Mouse (Mus musculus) neural tube, embryonic 14.5 days (tissue): Measurements from ENCODE around the gene Sun3. TPM values are rescaled to one million over a fixed set of nuclear protein-coding genes. Genes with fewer than 3 reads are reported as not detected.

Experiments
- ATAC-seq: fragments of 200-750 bp; cut with Nextera tagmentation; 2 replicates; pipeline ENCODE4 v1.8.0; 2017; ENCODE audit warnings: low read depth, mild to moderate bottlenecking, moderate TSS enrichment, moderate library complexity
- H3K27ac ChIP-seq: fragments of 300-500 bp; sonication (generic); 2 replicates; pipeline ENCODE4 v1.5.1; 2014; ENCODE audit warnings: low read depth, mild to moderate bottlenecking, control low read depth, low read length, moderate library complexity, mixed read lengths
- H3K27me3 ChIP-seq: fragments of 300-500 bp; sonication (generic); 2 replicates; pipeline ENCODE4 v1.6.1; 2014; ENCODE audit warnings: low read length; ENCODE audit not compliant: control insufficient read depth, insufficient read depth
- H3K36me3 ChIP-seq: fragments of 300-500 bp; sonication (generic); 2 replicates; pipeline ENCODE4 v1.6.1; 2014; ENCODE audit warnings: low read length, mixed read lengths; ENCODE audit not compliant: control insufficient read depth, insufficient read depth
- H3K4me1 ChIP-seq: fragments of 300-500 bp; sonication (generic); 2 replicates; pipeline ENCODE4 v1.6.1; 2014; ENCODE audit warnings: low read length; ENCODE audit not compliant: control insufficient read depth, insufficient read depth
- H3K4me2 ChIP-seq: fragments of 300-500 bp; sonication (generic); 2 replicates; pipeline ENCODE4 v1.6.1; 2014; ENCODE audit warnings: mild to moderate bottlenecking, low read depth, low read length, control low read depth
- H3K4me3 ChIP-seq: fragments of 300-500 bp; sonication (generic); 2 replicates; pipeline ENCODE4 v1.5.1; 2014; ENCODE audit warnings: low read depth, low read length, control low read depth, mixed read lengths
- H3K9ac ChIP-seq: fragments of 300-500 bp; sonication (generic); replicated peaks from 2 replicates; pipeline ENCODE4 v1.6.1; 2014; ENCODE audit warnings: low read depth, mild to moderate bottlenecking, control low read depth, low read length, mixed read lengths
- H3K9me3 ChIP-seq: fragments of 300-500 bp; sonication (generic); 2 replicates; pipeline ENCODE4 v1.6.1; 2016; ENCODE audit warnings: low read length; ENCODE audit not compliant: control insufficient read depth
- WGBS: fragments of 180-500 bp; shearing (Covaris S2); extraction: QIAGEN DNeasy Blood & Tissue Kit; methylation state at CpG from one replicate; pipeline ENCODE4 v1.1.7; 2014; 5-methylcytosine and 5-hydroxymethylcytosine counted together
- polyA plus RNA-seq: library from polyadenylated mRNA; unstranded; fragments of >200 nt; fragmentation: Nextera tagmentation; extraction: Ambion mirVana; gene quantifications from 2 replicates; pipeline ENCODE4 v1.2.1, GENCODE M21; 2014

Sun3 gene
- polyA plus RNA-seq, 1 experiment from 2014 or later = 0.35 TPM

DNA sequence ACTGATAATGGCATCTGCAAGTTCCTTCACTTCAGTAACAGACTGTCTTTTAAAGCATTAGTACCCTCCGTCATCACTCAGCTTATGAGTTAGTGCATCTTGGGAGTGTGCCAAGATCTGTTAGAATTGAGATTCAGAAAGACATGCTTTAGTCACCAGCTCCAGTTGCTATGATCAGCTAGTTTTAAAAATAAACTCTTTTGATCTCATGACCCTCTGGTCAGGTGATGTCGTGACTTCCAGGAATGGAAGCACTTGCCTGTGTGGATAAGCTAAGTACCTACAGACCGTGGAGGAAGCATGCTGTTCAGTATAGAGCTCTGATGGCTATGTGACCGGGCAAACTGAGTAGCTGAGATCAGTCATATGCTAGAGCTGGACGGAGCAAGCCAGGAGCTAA, 1.7 kb downstream of the Sun3 start:
- no peak overlapping the region for H3K4me3 ChIP-seq
- no peak overlapping the region for H3K27ac ChIP-seq
- no peak overlapping the region for H3K4me2 ChIP-seq
- no peaks in the 10 kb centered on the region for H3K27me3 ChIP-seq
- no peak for ATAC-seq
- WGBS = 85% methylated on average over 5 of the region's 5 CpGs
- H3K9me3 ChIP-seq = no peaks in the 10 kb centered on the region
- H3K9ac ChIP-seq = no peak overlapping the region
- H3K4me1 ChIP-seq = no peaks in the 10 kb centered on the region
- no peaks in the 10 kb centered on the region for H3K36me3 ChIP-seq

DNA sequence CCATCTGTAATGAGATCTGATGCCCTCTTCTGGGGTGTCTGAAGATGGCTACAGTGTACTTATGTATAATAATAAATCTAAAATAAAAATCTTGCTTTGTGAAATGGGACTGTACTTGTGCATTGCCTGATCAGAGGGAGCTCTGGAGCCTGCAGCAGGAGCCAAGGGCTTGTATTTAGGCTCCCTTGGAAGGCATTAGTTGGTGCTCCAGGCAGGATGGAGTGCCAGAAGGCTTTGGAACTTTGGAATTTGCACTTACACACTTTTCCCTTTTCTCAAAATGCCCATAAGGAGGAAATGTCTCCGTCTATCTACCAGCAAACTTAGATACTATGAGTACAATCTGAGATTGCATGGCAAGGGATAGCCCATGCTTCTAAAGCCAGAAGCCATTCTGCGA, 2.2 kb downstream of the Sun3 start:
- H3K9me3 ChIP-seq = no peaks in the 10 kb centered on the region
- no peak overlapping the region for H3K4me2 ChIP-seq
- 96% methylated on average over 2 of the region's 2 CpGs for WGBS
- no peak overlapping the region for H3K27ac ChIP-seq
- ATAC-seq = no peak
- no peaks in the 10 kb centered on the region for H3K4me1 ChIP-seq
- H3K4me3 ChIP-seq = no peak overlapping the region
- no peaks in the 10 kb centered on the region for H3K36me3 ChIP-seq
- H3K27me3 ChIP-seq = no peaks in the 10 kb centered on the region
- no peak overlapping the region for H3K9ac ChIP-seq

DNA sequence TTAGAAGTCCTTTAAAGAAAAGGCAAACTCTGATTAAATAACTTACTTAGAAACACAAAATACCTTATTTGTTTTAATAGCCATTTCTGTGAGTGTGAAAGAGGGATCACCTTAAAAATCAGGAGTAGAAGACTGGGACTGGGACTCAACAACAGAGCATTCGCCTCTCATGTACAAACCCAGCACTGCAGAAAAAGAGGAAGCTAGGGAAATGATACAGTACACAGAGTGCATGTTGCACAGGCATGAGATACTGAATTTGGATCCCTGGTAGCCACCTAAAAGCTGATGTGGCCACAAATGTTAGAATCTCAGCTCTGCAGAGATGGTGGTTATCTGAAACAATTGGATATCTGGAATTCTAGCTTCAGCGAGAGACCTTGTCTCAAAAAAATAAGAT, 17.3 kb downstream of the Sun3 start:
- Histone ChIP-seq H3K27ac (no peak overlapping the region), H3K4me3 (no peak overlapping the region), H3K4me2 (no peak overlapping the region), H3K4me1 (no peaks in the 10 kb centered on the region), H3K9ac (no peak overlapping the region), H3K27me3 (no peaks in the 10 kb centered on the region), H3K9me3 (no peaks in the 10 kb centered on the region), H3K36me3 (no peaks in the 10 kb centered on the region)
- 91% methylated on average over 2 of the region's 2 CpGs for WGBS
- ATAC-seq = no peak

DNA sequence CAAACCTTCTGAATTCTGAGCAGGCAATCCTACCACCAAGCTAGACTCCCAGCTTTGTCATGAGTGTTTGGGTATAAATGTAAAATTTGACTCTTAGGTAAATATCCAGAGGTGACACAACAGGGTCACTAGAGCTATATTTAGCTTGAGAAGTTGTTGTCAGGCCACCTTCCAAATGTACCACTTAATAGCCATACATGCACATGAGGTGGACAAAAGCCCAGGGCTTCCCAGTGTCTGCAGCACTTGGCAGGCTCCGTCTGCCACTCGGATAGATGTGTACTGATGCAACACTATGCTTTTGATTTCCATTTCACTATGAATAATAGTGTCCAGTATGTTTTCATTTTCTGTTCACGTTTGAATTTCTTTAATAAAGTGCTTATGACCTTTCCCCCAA, 23.6 kb downstream of the Sun3 start:
- Histone ChIP-seq H3K9ac (no peak overlapping the region), H3K36me3 (no peaks in the 10 kb centered on the region), H3K9me3 (no peaks in the 10 kb centered on the region), H3K4me2 (no peak overlapping the region), H3K27me3 (no peaks in the 10 kb centered on the region), H3K4me1 (no peaks in the 10 kb centered on the region), H3K4me3 (no peak overlapping the region), H3K27ac (no peak overlapping the region)
- ATAC-seq = no peak
- whole genome bisulfite sequencing = 83% methylated on average over 3 of the region's 3 CpGs

DNA sequence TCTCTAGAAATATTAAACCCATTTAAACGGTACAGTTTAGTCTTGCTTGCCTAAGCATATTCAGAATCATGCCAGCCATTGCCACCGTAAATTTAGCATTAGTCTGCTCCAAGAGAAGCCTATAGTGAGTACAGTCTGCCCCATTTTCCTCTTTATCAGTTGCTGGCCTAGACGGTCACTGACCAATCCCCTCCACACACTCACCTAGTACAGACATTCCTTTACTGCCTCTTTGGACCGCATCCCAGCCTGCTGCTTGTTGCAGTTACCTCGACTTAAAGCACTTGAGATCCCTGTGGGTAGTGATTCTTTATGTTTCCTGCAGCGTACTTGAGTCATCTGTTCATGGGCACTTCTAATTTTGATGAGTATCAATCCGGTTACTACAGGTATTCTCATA, 24.0 kb downstream of the Sun3 start:
- no peak overlapping the region for H3K27ac ChIP-seq
- 82% methylated on average over 7 of the region's 7 CpGs for WGBS
- ATAC-seq = no peak
- H3K27me3 ChIP-seq = no peaks in the 10 kb centered on the region
- H3K4me3 ChIP-seq = no peak overlapping the region
- no peaks in the 10 kb centered on the region for H3K9me3 ChIP-seq
- H3K36me3 ChIP-seq = no peaks in the 10 kb centered on the region
- no peak overlapping the region for H3K9ac ChIP-seq
- no peaks in the 10 kb centered on the region for H3K4me1 ChIP-seq
- no peak overlapping the region for H3K4me2 ChIP-seq

DNA sequence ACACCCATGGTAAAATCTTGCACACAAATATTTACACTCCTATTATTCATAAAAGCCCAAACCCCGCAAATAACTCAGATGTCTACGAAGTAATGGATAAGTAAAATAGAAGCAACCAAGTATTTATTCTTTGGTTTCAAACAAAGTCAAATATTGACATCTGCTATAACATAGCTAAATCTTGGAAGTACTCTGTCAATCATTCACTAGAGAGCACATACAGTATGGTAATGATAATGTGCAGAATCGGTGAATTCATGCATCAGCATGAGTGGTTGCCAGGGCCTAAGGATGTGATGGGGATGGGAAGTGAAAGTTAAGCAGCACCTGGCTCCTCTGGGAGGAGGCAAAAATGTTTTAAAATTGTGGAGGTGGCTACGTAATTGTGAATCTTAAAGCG, 28.6 kb downstream of the Sun3 start:
- H3K9me3 ChIP-seq = no peaks in the 10 kb centered on the region
- no peak overlapping the region for H3K9ac ChIP-seq
- H3K27ac ChIP-seq = no peak overlapping the region
- no peaks in the 10 kb centered on the region for H3K36me3 ChIP-seq
- no peak for ATAC-seq
- H3K4me1 ChIP-seq = no peaks in the 10 kb centered on the region
- H3K4me3 ChIP-seq = no peak overlapping the region
- WGBS = 93% methylated on average over 5 of the region's 5 CpGs
- no peak overlapping the region for H3K4me2 ChIP-seq
- no peaks in the 10 kb centered on the region for H3K27me3 ChIP-seq

DNA sequence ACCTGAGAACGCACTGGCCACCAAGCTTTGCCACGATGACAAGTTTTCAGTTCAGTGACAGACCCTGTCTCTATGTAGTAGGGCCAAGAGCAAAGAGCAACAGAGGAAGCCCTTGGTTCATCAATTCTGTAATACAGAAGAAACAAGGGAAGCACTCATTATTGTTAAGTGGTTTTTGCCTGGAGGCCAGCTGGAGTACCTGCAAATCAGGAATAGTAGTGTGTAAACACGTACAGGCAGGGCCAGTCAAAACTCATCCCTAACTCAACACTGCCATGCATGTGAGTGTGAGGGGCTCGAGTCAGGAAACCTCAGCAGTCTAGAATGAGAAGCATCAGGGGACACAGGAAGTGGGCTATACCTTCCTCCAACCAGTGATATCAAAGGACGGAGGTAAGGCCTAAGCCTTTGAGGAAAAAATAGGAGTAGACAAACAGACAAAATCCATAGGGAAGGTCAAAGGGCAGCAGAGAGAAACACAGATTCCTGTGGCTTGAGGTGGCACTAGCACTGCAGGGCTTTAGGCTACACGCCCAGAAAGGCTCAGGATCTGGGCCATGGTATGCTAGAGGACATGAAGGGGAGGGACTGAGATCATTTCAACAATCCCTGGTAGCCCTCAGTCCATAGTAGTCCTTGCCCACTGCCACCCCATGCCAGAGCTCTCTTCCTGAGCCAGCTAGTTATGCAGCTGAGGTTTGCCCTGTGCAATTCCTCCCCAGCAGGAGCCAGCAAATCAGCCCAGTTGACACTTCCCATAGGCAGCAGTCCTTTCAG, 30.1 kb downstream of the Sun3 start:
- no peak overlapping the region for H3K9ac ChIP-seq
- no peaks in the 10 kb centered on the region for H3K36me3 ChIP-seq
- H3K27me3 ChIP-seq = no peaks in the 10 kb centered on the region
- ATAC-seq = no peak
- no peaks in the 10 kb centered on the region for H3K9me3 ChIP-seq
- H3K27ac ChIP-seq = no peak overlapping the region
- no peaks in the 10 kb centered on the region for H3K4me1 ChIP-seq
- 77% methylated on average over 6 of the region's 6 CpGs for WGBS
- H3K4me2 ChIP-seq = no peak overlapping the region
- no peak overlapping the region for H3K4me3 ChIP-seq

DNA sequence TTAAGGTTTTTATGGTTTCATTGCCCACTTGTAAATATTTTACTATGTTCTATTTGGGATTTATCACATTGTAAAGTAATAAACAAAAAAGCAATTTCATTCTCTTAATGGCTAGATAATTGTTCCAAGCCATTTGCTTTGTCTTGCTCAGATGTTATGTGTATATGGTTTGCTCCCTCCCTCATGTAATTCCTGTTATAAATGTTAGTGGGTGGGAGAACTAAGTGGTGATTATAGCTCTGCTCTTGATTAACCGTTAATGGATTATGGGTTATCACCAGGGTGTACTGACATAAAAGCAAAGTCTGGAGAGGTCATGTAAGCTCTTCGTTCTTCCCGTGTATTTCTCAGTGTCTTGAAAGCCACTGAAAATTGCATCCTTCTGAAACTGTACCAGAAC, 34.1 kb downstream of the Sun3 start:
- Histone ChIP-seq H3K27ac (no peak overlapping the region), H3K4me3 (no peak overlapping the region), H3K4me1 (no peaks in the 10 kb centered on the region), H3K9me3 (no peaks in the 10 kb centered on the region), H3K4me2 (no peak overlapping the region), H3K9ac (no peak overlapping the region), H3K36me3 (no peaks in the 10 kb centered on the region), H3K27me3 (no peaks in the 10 kb centered on the region)
- 19% methylated on average over 3 of the region's 3 CpGs for WGBS
- peak; percentile 41; the same call in 1 of the 2 replicates for ATAC-seq

DNA sequence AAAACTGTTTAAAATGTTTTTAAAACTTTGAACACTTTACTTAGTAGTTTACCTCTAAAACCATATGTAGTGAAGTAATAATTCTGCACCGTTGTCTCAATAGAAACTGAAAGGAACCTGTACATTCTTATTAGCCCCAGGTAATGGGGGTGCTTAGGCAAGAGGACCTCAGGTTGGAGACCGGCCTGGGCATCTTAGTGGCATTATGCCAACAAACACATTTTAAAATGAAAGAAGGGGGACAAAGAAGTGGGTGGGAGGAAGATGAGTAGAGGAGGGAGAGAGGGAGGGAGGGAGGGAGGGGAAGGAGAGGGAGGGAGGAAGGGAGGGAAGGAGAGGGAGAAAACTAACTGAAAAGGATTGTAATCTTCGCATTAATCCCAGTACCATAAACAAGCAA, 37.4 kb downstream of the Sun3 start:
- WGBS = 2% methylated on average over 3 of the region's 3 CpGs
- Histone ChIP-seq H3K4me2 (peak overlapping the region; percentile 65), H3K4me3 (peak overlapping the region; percentile 70), H3K9ac (peak overlapping the region; percentile 67), H3K36me3 (no peaks in the 10 kb centered on the region; the same call in 1 of the 2 replicates), H3K27ac (no peak overlapping the region), H3K4me1 (no peaks in the 10 kb centered on the region), H3K27me3 (no peaks in the 10 kb centered on the region), H3K9me3 (no peaks in the 10 kb centered on the region)
- 0 out of 2 replicates have a peak, but pooled peaks have one; percentile 22 for ATAC-seq
